Mouse (Mus musculus) frontal cortex, postnatal 25 days (tissue): ENCODE measurements around the gene Fto.

Source experiments
- DNase-seq, 2 experiments: peaks; one replicate each; pipeline ENCODE4 v3.0.0; 2022; ENCODE audit warnings: low spot score in 2 of 2

Gene Fto

DNA sequence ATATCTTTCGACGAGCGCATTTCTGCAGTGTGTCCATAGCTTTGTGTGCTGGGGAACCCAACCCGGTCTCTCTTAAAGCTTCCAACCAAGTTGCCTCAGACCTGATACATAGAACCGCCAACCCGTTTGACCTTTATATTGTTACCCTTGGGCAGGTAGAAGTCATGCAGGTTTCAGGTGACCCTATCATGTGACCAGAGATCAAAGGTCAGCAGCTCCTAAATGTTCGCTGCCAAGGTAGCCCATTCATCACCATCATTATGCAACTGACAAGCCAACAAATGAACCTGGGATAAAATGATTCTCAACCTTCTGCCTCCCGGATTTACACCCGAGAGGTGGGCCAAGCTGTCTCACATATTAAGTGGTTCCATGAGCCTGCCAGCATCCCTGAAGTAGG is 344.1 kb downstream of the Fto start:
- DNase-seq: no peak

DNA sequence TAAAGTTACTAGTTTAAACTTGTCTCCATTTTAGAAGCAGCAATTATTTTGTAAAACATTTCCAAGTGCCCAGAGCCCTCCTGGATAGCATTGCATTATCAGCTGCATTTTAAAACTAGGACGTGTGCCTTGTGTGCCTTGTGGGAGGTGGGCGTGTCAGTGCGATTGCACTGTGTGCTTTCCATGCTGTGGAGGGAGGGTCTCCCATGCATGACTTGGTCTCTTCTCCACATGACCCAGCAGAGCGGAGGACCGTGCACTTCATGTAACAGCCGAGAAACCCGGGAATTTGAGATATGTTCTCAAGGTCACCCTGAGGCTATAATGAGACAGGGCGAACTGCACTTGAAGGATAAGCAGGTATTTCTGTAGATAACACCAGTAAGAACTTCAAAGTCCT is 347.6 kb downstream of the Fto start:
- no peak for DNase-seq

DNA sequence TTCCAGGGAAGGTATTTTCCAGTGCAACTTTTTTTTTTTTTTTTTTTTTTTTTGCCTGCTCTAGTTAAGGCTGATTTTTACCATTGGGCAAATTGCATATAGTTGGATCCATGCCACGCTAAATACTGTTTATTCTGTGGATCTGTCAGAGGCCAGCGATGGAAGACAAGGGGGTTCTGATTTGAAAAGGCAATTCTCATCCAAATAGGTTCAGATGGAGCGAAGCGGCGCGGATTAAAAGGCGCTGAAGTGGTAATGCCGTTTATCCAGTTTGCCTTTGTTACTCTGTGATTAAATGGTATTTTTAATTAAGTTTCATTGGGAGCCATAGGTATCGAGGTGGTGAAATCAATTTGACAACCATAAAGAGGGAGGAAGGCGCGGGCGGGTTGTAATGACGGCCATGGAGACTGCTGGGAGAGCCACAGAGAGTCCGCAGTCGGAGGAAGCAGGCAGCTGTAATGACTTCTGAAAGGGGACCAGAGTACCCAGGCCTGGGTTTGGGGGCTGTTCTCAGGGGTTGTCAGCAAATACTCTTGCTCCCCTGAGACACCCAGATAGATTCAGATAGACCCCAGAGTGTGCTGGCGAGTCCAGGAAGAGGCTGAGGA is 356.2 kb downstream of the Fto start:
- DNase-seq: no peak

GRCm38 (mm10) chr8:91676928-91677327 is 363.6 kb downstream of the Fto start:
- no peak for DNase-seq

- DNase-seq: no peak
Observed at GRCm38 (mm10) chr8:91679451-91679850, 366.1 kb downstream of the Fto start.

DNA sequence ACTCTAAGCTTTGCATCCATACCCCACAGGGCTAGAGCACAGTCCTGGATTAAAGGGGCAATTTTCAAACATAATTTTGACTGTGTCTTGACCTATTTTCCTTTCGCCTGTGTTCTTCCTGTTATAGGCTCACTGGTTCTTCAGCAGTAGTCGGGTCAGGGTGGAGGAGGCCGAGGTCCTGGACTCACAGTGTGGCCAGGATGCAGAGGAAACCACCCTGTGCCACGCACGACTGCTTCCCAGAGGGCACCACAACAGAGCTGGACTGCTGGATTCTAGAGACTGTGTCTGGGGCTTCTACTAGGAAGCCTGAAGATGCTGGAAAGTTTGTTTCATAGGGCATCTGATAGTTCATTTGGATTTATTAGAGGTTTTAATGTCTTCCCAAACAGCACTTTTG is 366.8 kb downstream of the Fto start:
- no peak for DNase-seq

DNA sequence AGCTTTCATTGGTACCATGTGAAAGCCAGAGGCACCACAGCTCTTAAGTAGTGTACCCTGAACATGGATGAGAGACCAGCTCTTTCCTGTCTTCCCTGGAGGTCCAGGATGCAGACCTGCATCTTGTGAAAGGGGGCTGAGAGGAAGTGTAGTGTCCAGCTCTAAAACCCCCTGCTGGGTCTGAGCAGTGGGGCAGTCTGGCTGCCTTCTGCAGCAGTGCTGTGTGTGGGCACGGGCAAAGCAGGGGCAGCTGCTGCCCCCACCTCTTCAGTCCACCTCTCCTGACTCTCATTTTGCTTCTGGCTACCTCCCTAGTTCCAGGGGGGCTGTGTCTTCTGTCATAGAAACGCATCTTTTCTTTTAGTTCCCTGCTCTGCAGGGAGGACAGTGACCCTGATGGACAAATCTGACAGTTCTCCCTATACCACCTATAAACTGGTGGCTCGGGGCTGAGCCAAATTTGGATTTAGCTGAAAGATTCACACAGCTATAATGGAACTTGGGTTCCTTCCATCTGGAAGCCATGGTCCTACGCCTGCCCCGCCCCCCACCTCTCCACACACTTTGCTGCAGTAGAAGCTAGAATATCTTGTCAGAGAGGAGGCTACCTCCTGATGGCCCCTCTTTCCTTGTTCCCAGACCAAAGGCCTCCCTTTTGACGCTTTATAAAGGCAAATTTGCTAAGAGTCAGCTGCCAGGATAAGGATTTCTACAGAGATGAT is 371.4 kb downstream of the Fto start:
- DNase-seq: no peak

DNA sequence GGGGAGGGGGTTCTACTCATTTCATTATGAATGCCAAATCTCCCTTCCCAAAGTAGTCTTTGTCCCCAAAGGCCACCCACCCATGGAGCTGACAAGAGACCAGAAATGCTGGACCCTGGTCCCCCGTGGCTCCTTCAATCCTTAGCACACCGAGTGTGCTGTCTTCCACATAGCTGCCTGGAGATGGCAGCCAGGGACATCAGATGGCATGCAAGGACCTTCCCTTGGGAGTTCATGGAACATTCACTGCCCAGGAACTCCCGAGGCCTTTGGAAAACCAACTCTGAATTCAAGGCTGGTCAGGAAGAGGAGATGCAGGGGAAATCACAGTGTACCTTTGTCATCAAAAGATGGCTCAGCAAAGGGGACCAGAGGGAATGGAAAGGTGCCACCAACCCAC is 372.1 kb downstream of the Fto start:
- DNase-seq: no peak

DNA sequence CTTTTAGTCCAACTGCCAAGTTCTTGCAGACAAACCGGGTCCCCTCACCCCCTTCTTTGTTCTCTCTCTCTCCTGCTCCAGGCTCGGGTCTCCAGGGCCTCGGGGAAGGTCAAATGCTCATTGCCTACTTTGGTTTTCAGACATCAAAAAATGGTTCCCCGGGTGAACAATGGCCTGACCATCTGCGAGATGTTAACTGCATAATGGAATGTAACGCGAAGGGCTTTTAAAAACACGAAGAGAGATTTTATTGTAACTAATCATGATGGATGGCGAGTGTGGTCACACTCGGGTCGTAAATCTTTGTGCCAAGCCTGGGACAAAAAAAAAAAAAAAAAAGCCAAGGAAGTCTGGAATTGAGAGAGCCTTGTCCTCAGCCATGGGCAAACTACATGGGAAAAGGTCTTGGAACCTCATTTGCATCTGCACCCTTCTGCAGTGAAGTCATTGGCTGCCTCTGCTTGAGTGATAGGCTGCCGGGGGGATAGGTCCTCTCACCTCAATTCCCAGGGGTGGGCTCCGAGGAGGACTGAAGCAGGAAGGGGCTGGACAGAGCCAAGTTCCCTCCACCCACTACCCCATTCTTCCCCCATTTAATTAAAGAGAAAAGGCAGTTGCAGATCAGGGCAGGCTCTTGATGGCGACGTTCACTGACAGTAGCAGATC is 378.9 kb downstream of the Fto start:
- DNase-seq: no peak

- no peak for DNase-seq
Observed at GRCm38 (mm10) chr8:91706533-91706932, 393.2 kb downstream of the Fto start.

DNA sequence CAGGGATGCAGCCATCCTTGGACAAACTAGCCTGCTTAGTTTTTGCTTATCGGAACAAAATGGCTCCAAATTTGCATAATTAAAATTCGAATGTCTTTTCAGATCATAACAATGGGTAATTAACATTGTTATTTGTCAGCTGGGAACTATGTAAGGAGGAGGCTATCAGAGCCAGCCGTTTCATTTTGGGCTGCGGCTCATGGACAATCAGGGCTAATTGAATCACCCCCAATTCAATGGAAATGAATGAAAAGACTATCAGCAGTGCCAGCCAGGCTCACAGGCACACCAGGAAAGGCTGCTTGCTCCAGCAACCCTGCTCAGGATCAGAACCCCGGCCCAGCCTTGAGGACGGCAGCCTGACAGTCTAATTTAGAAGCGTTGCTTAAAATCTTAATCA is 395.3 kb downstream of the Fto start:
- DNase-seq: no peak

DNA sequence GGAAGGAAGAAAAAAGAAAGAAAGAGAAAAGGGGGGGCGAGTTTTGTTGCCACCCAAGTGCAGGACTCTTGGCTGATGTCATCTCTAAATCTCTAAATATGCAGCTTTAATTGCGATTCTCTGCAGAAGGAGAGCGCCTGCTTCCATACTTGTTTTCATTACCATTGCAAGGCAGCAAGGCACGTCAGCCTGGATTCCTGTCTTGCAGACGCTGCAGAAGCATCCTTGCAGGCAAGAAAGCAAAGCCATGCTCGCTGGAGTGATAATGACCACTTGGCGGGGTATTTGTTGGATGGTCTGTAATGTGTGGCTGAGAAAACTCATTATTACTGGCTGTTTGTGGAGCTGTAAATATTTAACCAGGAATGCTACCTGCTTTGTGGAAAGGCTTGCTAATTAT is 396.4 kb downstream of the Fto start:
- DNase-seq: no peak

DNA sequence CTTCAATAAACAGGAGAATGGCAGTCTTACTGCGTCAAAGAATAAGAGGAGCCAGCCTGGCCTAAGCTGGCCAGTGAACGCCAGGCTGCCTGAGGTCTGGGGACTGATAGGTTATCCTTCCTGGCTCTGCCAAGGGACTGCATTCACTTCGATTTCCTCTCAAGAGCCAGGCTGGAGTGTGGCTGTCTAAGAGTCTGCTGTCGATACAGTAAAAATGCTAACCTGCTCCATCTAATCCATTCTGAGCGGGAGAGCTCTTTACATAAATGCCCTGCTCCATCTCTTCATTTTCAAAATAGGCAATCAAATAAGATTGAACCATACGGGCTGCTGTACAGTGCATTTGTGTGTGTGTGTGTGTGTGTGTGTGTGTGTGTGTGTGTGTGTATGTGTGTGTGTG is 397.9 kb downstream of the Fto start:
- no peak for DNase-seq

DNA sequence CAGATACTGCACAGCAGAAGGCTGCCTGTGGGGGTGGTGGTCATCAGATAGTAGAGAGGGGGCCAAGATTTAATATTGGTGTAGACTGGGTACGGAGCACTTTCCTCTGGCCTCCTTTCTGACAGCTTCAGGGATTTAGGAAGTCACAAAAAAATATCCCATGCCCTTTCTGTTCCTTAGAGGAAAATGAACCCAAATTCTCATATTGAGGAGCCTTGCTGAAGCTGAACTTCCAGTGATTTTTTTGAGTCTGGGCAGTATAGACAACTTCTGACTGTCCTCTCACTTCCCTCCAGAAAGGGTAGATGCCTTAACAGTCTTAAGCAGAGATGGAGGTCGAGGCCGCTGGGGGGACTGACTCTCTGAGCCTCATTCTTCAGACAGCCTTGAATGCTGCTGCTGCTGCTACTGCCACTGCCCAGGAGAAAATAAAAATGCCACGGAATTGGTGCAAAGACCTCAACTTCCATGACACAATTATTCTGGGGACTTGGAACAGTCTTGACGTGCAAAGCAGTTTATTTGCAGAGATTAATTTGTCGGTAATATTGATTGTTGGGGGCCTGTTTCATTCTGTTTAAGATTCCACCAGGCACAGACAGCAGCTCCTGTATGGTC is 398.8 kb downstream of the Fto start:
- DNase-seq: no peak

DNA sequence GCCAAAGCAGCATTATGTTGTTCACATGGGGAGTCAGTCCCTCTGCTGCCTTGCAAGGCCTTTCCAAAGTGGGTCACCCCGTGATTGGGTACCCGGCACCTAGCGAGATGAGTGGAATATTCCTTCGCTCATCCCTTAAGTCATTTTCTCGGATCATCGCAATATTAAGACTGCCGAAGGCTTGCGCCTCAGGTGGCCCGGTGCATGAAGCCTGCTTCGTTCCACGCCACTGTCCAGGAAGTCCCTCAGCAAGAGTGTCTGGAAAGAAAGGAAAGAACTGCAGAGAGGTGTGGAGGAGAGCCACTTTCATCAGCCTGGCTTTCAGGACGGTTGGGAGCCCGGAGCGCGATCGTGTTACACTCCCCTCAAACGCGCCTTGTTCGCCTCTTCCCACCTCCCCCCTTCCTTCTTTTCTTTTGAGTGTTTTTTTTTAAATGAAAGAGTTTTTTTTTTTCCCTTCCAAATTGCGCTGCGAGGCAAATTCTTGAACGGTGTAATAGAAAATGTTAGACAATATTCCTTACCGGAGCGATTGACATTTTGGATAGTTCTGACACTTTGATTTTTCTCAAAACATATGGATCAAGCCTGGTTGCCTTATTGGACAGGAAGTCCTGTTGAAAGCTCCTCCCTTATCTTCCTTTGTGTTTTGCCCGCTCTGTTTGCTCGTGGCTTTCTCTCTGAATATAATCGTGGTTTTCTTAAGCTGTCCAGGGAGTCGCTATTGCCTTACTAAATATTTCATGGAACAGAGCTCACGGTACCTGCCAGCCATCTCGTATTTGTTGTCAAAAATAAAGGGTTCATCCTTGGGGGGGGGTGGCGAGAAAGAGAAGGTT is 399.6 kb downstream of the Fto start:
- DNase-seq: no peak

- no peak for DNase-seq
Observed at GRCm38 (mm10) chr8:91713677-91714312, 400.5 kb downstream of the Fto start.

DNA sequence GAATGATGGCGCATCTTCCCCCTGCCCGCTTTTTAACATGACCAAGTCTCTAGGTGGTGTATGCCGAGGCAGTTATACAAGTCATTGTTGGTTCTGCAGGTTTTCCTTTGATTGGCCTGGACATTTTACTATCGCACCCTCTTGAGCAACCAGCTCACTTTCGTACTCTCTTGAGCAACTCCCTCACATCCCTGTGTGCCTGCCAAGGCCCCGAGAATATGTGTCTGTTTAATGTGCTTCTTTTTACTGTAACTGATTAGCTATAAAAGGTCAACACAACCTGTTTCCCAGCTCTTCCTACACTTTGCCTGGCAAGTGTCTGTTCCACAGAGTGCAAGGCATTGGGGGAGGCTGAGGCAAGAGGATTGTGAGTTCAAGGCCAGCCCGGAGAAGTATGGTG is 401.4 kb downstream of the Fto start:
- no peak for DNase-seq

DNA sequence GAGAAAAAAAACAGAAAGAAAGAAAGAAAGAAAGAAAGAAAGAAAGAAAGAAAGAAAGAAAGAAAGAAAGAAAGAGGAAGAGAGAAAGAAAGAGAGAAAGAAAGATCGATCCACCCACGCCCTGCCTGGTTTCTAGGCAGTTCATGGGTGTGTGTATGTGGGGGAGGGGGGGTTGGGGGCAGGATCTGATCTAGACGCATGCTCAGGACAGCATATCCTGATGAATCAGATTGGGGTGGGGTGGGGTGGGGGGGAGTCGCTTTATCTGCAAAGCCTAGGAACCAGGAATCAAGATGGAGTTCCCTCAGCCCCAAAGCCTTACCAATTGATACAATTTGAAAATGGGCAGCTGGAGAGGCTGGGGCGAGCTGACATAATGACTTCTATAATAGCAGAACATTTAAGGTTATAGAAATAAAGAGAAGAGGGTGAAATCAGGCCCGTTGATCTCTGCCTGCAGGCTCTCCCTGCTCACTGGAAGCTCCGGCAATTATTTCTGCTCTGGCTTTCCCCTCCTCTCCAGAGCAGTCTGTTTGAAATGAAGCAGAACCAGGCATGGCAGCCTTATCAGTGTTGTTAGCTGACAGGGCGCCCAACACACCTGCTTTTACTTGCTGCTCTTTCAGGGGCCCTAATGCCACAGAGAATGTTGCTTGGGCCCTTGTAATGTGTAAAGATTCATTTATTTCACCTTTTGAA is 402.2 kb downstream of the Fto start:
- DNase-seq: no peak
